Mouse (Mus musculus) large intestine, adult 2 months (tissue): ENCODE measurements around the gene Cdkn2aipnl. TPM values are rescaled to one million over a fixed set of nuclear protein-coding genes. Genes with fewer than 3 reads are reported as not detected.

Experiments
- DNase-seq: peaks from one replicate; pipeline ENCODE4 v3.0.0-alpha.2; 2012; ENCODE audit warnings: low read depth, low spot score
- whole genome bisulfite sequencing: fragments of 180-500 bp; shearing (Covaris S2); methylation state at CpG from one replicate; pipeline ENCODE4 v1.1.7; 2018; 5-methylcytosine and 5-hydroxymethylcytosine counted together
- polyA plus RNA-seq: library from polyadenylated mRNA; depleted of rRNA; stranded (reverse); fragments of >200 nt; gene quantifications from 2 replicates; pipeline ENCODE4 v1.2.3, GENCODE M21; 2012; rRNA removed

The Cdkn2aipnl gene
- polyA plus RNA-seq, 1 experiment = 32.9 TPM

DNA sequence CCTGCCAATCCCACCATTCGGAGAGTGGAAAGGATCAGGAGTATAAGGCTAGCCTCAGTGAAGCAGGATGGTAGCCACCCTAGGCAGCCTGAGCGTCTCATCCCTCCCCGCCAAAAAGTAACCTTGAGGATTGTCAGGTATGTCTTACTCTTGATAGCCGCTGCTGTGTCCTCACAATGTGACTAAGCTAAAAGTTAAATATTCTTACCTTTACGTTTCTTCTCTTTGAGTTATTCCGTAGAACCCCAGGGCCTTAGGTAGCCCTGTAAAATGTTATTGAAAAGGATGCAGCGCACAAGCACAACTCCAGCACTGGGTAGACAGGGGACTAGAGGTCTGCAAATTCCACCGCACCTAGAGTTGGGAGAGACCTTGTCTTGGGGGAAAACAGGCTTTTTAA is 34.4 kb downstream of the Cdkn2aipnl start:
- 96% methylated on average over 8 of the region's 8 CpGs for WGBS

GRCm38 (mm10) chr11:52002842-52003504 is 35.5 kb downstream of the Cdkn2aipnl start:
- DNase-seq = no peak
- WGBS = 57% methylated on average over 13 of the region's 13 CpGs

More for the DNA sequence above, 34.4 kb downstream of the Cdkn2aipnl start:
- DNase-seq = no peak

- DNase-seq = peak; percentile 22
- WGBS = 8% methylated on average over 4 of the region's 4 CpGs
These were observed 36.0 kb downstream of the Cdkn2aipnl start for GRCm38 (mm10) chr11:52003505-52003771.

DNA sequence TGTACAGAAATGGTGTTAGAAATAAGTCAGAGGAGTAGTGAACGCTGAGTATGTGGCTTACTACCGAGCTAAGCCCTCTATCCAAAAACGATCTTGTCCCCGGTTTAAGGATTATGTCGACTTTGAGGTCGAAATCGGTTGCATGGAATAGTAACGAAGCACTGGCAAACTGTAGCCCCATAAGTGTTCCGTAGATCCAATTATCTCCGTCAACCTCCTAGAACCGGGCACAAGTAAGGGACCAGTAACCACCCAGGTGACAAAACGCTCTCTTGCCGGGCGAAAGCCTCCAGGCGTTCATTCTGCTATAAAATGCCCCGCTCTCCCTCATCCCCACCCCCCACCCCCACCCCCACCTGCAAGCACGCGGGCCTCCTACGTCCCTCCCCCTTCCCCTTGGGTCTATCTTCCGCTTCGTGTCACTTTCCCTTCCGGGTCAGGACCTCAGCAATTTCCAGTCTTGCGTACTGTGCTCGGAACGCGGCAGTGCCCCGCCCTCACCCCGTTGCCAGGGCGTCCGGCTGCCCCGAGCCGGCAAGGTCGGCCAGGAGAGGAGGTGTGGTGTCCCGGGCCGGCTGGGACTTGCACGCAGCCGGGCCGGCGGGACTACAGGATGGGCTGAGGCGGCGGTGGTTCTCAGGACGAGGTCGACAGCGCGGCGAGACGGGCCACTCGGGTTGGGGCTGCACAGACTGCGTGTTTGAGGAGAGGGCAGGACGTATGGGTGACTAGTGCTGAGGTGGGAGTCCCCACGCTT is 36.5 kb downstream of the Cdkn2aipnl start, which contains the start of gene Cdkl3:
Gene Cdkl3 (plus strand): TSS at position 450 of the 757 bp plus-strand sequence.
- DNase-seq = peak; percentile 93
- WGBS = under 1% methylated on average over 51 of the region's 51 CpGs

DNA sequence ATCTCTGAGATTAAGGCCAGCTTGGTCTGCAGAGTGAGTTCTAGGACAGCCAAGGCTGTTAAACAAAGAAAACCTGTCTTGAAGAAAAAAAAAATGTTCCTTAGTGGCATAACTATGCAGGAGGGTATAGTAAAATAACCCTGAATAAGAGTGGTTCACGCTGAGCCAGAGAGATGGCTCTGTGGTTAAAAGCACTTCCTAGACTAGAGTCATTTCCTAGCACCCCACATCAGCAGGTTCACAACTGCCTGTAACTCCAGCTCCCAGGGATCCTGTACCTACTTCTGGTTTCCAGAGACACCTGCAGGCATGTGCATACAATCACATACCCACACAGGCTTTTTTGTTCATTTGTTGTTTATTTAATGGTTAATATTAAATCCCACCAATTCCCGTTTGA is 38.1 kb downstream of the Cdkn2aipnl start:
- no peak for DNase-seq
- 16% methylated on average over 2 of the region's 2 CpGs for WGBS

DNA sequence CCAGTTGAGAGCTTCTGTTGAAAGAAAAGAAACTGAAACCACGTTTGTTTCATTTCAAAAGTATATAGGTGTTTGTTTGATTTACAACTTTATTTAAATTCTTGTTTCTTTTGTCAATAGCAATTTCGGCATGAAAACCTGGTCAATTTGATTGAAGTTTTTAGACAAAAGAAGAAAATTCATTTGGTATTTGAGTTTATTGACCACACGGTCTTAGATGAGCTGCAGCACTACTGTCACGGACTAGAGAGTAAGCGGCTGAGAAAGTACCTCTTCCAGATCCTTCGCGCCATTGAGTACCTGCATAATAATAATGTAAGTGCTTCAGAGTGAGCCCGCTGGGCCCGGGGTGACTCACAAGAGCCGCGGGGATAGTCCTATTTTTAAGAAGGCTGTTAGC is 43.5 kb downstream of the Cdkn2aipnl start:
- WGBS = 82% methylated on average over 11 of the region's 11 CpGs
- DNase-seq = no peak

DNA sequence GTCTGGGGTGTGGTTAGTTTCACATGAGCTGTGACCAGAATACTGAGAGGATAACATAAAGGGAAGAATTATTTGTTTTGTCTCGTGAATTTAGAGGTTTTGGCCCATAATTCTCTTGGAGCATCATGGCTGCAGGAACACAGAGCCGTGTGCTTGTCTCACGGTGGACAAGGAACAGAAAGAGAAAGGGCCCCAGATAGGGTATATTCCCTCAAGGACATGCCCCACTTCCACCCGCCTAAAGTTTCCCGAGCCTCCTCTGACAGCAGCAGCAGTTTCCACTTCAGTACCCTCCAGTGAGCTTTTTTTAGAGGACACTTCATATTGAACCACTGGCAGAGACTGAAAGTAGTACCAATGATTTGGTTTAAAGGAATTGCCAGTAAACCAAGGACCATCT is 44.1 kb downstream of the Cdkn2aipnl start:
- 65% methylated on average over 5 of the region's 5 CpGs for WGBS
- no peak for DNase-seq

DNA sequence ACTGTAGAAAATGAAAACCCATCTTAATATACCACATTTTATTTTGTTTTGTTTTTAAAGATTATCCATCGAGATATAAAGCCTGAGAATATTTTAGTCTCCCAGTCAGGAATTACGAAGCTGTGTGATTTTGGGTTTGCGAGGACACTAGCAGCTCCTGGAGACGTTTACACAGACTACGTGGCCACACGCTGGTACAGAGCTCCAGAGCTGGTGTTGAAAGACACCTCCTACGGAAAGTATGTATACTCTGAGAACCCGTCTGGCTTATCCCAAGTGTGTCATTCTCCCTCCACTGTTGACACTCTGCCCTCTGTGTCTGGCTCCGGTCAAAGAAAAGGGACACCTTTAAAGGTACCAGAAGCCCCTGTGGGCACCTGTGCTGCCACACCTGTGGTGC is 50.8 kb downstream of the Cdkn2aipnl start:
- no peak for DNase-seq
- WGBS = 77% methylated on average over 9 of the region's 9 CpGs

Other genes with a start within 250 kb of the Cdkn2aipnl start
- gene Sec24a, start 204.0 kb upstream of the Cdkn2aipnl start, polyA plus RNA-seq = 13.2 and 43.8 TPM in 2 replicates
- gene Sar1b, start 204.0 kb upstream of the Cdkn2aipnl start, polyA plus RNA-seq = 40.5 and 63.0 TPM in 2 replicates
- 7.5 and 8.5 TPM in 2 replicates for gene Jade2, start 110.0 kb upstream of the Cdkn2aipnl start, polyA plus RNA-seq
- 35.4 and 40.0 TPM in 2 replicates for gene Ube2b, start 33.1 kb downstream of the Cdkn2aipnl start, polyA plus RNA-seq
- gene Cdkl3, start 36.6 kb downstream of the Cdkn2aipnl start, polyA plus RNA-seq = 0.37 and 0.63 TPM in 2 replicates
- gene Ppp2ca, start 131.0 kb downstream of the Cdkn2aipnl start, polyA plus RNA-seq = 30.7 and 32.6 TPM in 2 replicates
- gene Olfr1373, start 177.9 kb downstream of the Cdkn2aipnl start, polyA plus RNA-seq = not detected in 2 replicates
- gene Olfr1371, start 246.3 kb downstream of the Cdkn2aipnl start, polyA plus RNA-seq = not detected in 2 replicates